Mouse (Mus musculus): Measurements from ENCODE around the gene Exoc3l. TPM values are rescaled to one million over a fixed set of nuclear protein-coding genes. Genes with fewer than 3 reads are reported as not detected.
A peak's percentile ranks its signal among the peaks of the same experiment; 100 is the strongest.

Exoc3l gene
- polyA plus RNA-seq, 1 experiment, result 28.5 TPM

DNA sequence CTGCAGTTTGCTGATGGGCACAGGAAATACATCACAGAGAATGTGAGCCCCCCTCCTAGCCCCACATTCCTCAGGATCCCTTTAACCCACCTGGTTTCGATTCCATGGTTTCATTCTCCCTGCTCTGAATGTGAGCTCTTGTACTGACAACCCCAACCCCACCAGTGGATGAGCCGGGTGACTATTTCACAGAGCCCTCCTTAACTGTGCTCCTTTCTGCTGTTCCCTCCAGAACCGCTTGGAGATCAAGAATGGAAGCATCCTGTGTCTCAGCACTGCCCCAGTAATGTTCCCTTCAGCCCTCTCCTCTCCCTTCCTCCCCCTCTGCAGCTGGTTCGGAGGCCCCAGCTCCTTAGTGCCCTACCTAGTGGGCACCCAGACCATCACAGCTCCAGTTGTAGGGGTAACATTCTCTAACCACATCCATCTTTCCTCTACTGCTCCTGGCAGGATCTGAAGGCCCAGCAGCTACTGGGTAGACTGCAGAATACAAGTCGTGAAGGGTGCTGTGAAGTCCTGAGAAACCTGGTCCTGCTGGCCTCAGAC is 10.3 kb upstream of the Exoc3l start:
- H3K4me1 ChIP-seq (ENCODE audit: control insufficient read depth, insufficient read depth, low read length), result peaks cover 7% of the 10 kb centered on the region
- no peak overlapping the region; the same call in 1 of the 2 replicates for H3K4me3 ChIP-seq (ENCODE audit: control insufficient read depth, low read depth, low read length)
- H3K27ac ChIP-seq (ENCODE audit: control insufficient read depth, insufficient read depth, low read depth, low read length), result no peak overlapping the region
- H3K36me3 ChIP-seq (ENCODE audit: control insufficient read depth, insufficient read depth, low read length), result peaks cover 2% of the 10 kb centered on the region; the same call in 1 of the 2 replicates
- no peaks in the 10 kb centered on the region for H3K27me3 ChIP-seq (ENCODE audit: control insufficient read depth, insufficient read depth, low read length)
- TF ChIP-seq POLR2A (IDR thresholded peaks at IDR 0.05; ENCODE audit: control insufficient read depth, low read depth, low read length), result no peak
- no peak for TF ChIP-seq CTCF (IDR thresholded peaks at IDR 0.05; ENCODE audit: control insufficient read depth, insufficient read depth, insufficient replicate concordance, low read depth, low read length)

DNA sequence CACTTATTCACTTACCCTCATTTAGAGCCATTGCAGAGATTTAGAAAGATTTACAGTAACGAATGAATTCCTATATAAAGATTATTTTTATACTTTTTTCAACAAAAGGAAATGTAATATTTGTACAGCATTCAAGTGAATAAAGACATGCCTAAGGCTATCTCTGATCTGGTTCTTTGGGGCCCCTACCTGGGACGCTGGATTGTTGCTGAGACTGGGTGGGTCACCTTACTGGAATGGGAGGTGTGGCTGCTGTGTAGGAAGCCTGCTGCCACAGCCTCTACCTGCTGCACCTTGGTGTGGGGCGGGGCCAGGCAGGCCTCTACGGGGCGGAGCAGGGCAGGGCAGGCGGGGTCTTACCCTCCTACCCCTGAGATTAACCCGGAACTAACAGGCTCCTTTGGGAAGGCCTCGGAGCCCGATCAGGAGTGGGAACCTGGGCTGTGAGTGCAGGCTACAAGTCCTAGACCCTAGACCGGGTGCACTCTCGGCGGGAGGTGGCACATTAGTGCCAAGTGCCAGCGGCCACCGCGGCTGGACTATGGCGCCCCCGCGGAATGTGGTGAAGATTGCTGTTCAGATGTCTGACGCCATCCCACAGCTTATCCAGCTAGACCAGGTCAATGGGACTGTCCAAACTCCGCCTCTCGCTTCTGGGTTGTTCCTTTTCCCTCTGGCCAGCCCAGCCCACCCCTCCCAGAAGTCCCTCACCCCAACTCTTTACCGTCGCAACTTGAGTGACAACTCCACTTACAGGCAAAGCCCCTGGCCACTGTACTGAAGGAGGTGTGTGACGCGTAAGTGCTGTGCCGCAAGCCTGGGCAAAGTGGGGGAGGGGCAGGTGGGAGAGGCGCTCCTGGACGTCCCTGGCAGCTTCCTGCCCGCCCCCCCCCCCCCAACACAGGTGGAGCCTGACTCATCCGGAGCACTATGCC is 9.6 kb upstream of the Exoc3l start, which contains the start of gene Elmo3:
TSS of gene Elmo3 (plus strand) at position 391 of the 935 bp plus-strand sequence.
- peaks cover 2% of the 10 kb centered on the region; the same call in 1 of the 2 replicates for H3K36me3 ChIP-seq (ENCODE audit: control insufficient read depth, insufficient read depth, low read length)
- H3K27me3 ChIP-seq (ENCODE audit: control insufficient read depth, insufficient read depth, low read length), result no peaks in the 10 kb centered on the region
- peak within 1 kb of the TSS; percentile 57 for H3K4me3 ChIP-seq (ENCODE audit: control insufficient read depth, low read depth, low read length)
- 0 out of 2 replicates have a peak within 1 kb of the TSS, but pooled peaks have one; percentile 56 for H3K27ac ChIP-seq (ENCODE audit: control insufficient read depth, insufficient read depth, low read depth, low read length)
- TF ChIP-seq CTCF (IDR thresholded peaks at IDR 0.05; ENCODE audit: control insufficient read depth, insufficient read depth, insufficient replicate concordance, low read depth, low read length) (0 out of 2 replicates have a peak, but pooled peaks have one; percentile 21), POLR2A (IDR thresholded peaks at IDR 0.05; ENCODE audit: control insufficient read depth, low read depth, low read length) (peak; percentile 55)
- H3K4me1 ChIP-seq (ENCODE audit: control insufficient read depth, insufficient read depth, low read length), result peaks cover 7% of the 10 kb centered on the region

DNA sequence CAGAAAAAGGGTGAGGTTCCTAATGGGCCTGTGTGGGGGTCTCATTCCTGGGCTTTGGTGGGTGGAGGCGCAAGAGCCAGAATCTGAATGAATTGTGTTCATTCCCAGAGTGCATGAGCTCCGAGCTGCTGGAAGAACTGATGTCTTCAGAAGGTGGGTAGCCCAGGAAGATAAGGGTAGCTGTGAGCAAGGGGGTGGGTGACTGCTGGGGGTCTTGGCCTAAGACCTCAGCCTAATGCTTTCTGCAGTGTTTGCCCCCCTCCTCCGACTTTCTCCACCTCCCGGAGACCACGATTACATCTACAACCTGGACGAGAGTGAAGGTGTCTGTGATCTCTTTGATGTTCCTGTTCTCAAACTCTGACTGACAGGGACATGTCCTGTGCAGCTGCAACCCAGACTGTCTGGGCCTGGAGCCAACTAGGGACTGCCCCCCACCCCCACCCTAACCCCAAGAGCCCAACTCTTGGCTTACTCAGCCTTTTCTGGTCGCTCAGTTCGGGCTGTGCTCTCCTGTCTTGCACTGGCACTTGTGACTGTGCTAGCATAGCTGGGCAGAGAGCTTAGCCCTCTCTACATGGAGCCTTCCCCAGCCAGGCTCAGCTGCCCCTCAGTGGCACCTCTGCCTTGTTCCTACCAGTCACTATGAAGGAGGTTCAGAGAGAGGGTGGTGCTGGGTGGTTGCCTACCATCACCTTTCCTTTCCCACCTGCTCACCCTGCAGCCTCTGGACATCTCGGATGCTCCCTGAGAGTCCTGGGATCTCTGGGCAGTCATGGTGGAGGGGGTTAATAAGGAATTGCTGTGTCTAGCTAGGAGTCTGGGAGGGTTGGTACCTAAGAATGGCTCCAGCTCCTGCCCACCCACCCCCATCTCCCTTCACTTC is 8.7 kb upstream of the Exoc3l start:
- Histone ChIP-seq H3K36me3 (ENCODE audit: control insufficient read depth, insufficient read depth, low read length) (peaks cover 2% of the 10 kb centered on the region; the same call in 1 of the 2 replicates), H3K4me1 (ENCODE audit: control insufficient read depth, insufficient read depth, low read length) (peaks cover 7% of the 10 kb centered on the region), H3K27ac (ENCODE audit: control insufficient read depth, insufficient read depth, low read depth, low read length) (no peak overlapping the region), H3K27me3 (ENCODE audit: control insufficient read depth, insufficient read depth, low read length) (no peaks in the 10 kb centered on the region), H3K4me3 (ENCODE audit: control insufficient read depth, low read depth, low read length) (no peak overlapping the region)
- TF ChIP-seq POLR2A (IDR thresholded peaks at IDR 0.05; ENCODE audit: control insufficient read depth, low read depth, low read length) (no peak; the same call in 1 of the 2 replicates), CTCF (IDR thresholded peaks at IDR 0.05; ENCODE audit: control insufficient read depth, insufficient read depth, insufficient replicate concordance, low read depth, low read length) (peak; percentile 9; the same call in 1 of the 2 replicates)

DNA sequence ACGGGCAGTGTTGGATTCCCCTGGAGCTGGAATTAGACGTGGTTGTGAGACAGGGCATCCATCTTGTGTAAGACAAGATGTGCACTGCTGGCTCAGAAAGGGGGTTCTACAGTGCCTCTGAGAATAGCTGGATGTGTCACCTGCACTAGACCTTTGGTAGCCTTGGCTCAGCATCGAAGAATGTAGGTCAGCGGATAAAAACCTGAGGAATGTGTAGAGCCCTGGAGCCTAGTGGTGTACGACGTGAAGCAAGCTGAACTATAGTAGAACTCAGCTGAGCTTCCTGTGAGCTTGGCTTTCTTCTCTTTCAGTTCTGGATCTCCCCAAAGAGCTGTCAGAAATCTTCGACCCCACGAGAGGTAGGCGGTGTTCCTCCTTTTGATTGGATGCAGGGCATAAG is 8.0 kb upstream of the Exoc3l start:
- TF ChIP-seq CTCF (IDR thresholded peaks at IDR 0.05; ENCODE audit: control insufficient read depth, insufficient read depth, insufficient replicate concordance, low read depth, low read length) (no peak), POLR2A (IDR thresholded peaks at IDR 0.05; ENCODE audit: control insufficient read depth, low read depth, low read length) (no peak)
- Histone ChIP-seq H3K36me3 (ENCODE audit: control insufficient read depth, insufficient read depth, low read length) (peaks cover 2% of the 10 kb centered on the region; the same call in 1 of the 2 replicates), H3K27ac (ENCODE audit: control insufficient read depth, insufficient read depth, low read depth, low read length) (no peak overlapping the region), H3K4me1 (ENCODE audit: control insufficient read depth, insufficient read depth, low read length) (peaks cover 8% of the 10 kb centered on the region), H3K27me3 (ENCODE audit: control insufficient read depth, insufficient read depth, low read length) (no peaks in the 10 kb centered on the region), H3K4me3 (ENCODE audit: control insufficient read depth, low read depth, low read length) (no peak overlapping the region)

DNA sequence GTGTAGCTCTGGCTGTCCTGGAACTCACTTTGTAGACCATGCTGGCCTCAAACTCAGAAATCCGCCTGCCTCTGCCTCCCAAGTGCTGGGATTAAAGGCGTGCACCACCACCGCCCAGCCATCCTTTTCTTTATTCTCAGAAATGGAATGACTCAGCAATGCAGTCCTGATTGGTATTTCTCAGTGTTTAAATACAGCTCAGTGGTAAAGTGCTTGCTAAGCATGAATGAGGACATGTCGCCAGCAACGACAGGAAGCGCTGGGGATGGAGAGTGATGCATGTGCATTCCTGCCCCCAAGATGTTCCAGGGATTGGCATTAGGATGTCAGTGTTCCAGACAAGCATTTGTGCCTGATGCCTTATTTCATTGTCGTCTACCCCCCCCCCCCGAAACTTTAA is 7.5 kb upstream of the Exoc3l start:
- Histone ChIP-seq H3K27me3 (ENCODE audit: control insufficient read depth, insufficient read depth, low read length) (no peaks in the 10 kb centered on the region), H3K4me1 (ENCODE audit: control insufficient read depth, insufficient read depth, low read length) (peaks cover 13% of the 10 kb centered on the region), H3K27ac (ENCODE audit: control insufficient read depth, insufficient read depth, low read depth, low read length) (no peak overlapping the region), H3K36me3 (ENCODE audit: control insufficient read depth, insufficient read depth, low read length) (peaks cover 2% of the 10 kb centered on the region; the same call in 1 of the 2 replicates), H3K4me3 (ENCODE audit: control insufficient read depth, low read depth, low read length) (no peak overlapping the region)
- TF ChIP-seq POLR2A (IDR thresholded peaks at IDR 0.05; ENCODE audit: control insufficient read depth, low read depth, low read length) (no peak), CTCF (IDR thresholded peaks at IDR 0.05; ENCODE audit: control insufficient read depth, insufficient read depth, insufficient replicate concordance, low read depth, low read length) (no peak)

DNA sequence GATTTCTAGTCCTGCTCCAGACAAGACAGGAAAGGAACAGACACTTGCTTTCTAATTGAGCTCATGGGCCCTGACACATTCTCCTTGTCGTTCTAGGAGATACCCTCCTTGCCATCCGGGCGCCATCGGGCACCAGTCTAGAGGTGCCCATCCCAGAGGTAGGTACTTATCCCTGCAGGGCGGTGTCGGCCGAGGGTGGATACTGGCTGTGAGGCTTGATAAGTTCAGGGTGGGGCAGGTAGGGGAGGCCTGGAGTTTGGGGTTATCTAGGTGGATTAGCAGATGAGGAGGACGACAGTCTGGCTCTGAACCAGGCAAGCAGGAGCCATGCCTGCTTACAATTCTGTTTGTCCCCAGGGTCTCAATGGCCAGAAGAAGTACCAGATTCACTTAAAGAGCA is 4.1 kb upstream of the Exoc3l start:
- Histone ChIP-seq H3K4me1 (ENCODE audit: control insufficient read depth, insufficient read depth, low read length) (peaks cover 10% of the 10 kb centered on the region), H3K27me3 (ENCODE audit: control insufficient read depth, insufficient read depth, low read length) (no peaks in the 10 kb centered on the region), H3K27ac (ENCODE audit: control insufficient read depth, insufficient read depth, low read depth, low read length) (no peak overlapping the region), H3K36me3 (ENCODE audit: control insufficient read depth, insufficient read depth, low read length) (peaks cover 2% of the 10 kb centered on the region; the same call in 1 of the 2 replicates), H3K4me3 (ENCODE audit: control insufficient read depth, low read depth, low read length) (no peak overlapping the region)
- TF ChIP-seq POLR2A (IDR thresholded peaks at IDR 0.05; ENCODE audit: control insufficient read depth, low read depth, low read length) (no peak), CTCF (IDR thresholded peaks at IDR 0.05; ENCODE audit: control insufficient read depth, insufficient read depth, insufficient replicate concordance, low read depth, low read length) (no peak)
